Mouse (Mus musculus) monocyte, adult 5-6 weeks (primary cell): ENCODE results near the gene Gm6169. TPM values are rescaled to one million over a fixed set of nuclear protein-coding genes. Genes with fewer than 3 reads are reported as not detected.
"Not testable (repeated sequence)": the region's sequence is repeated elsewhere in the genome, so short reads cannot be mapped to it uniquely, and the experiment has no call there.

Source experiments
- ATAC-seq: fragments of 153-309, 156-312 bp; replicated peaks from 2 replicates; pipeline ENCODE4 v1.8.0; 2017; ENCODE audit warnings: mild to moderate bottlenecking; ENCODE audit not compliant: low TSS enrichment, insufficient number of reproducible peaks, severe bottlenecking, poor library complexity, low FRiP score
- total RNA-seq: library from RNA; stranded (forward); fragments of 200-1000, 200-491, 200-594 nt; gene quantifications from 3 replicates; pipeline ENCODE4 v1.2.3, GENCODE M21; 2017

The Gm6169 gene
- total RNA-seq, 1 experiment from 2014 or later, result 5.6 TPM

DNA sequence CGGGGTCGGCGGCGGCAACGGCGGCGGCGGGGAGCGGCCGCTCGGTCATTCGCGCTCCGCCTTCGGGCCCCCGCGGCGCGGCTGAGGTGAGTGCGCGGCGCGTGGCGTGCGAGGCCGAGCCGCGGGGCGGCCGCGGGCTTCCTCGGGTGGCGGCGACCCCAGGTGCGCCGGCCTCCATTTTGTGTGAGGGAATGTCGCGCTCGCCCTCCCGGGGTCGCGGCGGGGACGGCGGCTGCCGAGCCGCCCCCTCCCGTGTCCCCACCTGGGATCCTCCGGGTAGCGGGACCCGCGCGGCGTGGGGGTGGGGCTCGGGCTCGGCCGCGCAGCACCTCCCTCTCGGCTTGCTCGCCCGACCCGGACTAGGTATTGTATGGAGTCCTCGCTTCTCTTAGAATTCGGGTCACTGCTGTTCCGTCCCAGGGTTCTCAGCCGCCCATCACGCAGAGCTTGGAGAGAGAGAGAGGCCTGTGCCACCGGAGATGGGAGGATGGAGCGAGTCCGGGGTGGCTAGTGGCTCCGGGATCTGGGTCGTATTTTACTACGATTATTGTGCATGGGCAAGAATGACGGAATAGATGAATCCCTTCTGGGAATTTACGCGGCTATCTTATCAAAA lies 27.3 kb downstream of the Gm6169 start:
- ATAC-seq, result no peak

DNA sequence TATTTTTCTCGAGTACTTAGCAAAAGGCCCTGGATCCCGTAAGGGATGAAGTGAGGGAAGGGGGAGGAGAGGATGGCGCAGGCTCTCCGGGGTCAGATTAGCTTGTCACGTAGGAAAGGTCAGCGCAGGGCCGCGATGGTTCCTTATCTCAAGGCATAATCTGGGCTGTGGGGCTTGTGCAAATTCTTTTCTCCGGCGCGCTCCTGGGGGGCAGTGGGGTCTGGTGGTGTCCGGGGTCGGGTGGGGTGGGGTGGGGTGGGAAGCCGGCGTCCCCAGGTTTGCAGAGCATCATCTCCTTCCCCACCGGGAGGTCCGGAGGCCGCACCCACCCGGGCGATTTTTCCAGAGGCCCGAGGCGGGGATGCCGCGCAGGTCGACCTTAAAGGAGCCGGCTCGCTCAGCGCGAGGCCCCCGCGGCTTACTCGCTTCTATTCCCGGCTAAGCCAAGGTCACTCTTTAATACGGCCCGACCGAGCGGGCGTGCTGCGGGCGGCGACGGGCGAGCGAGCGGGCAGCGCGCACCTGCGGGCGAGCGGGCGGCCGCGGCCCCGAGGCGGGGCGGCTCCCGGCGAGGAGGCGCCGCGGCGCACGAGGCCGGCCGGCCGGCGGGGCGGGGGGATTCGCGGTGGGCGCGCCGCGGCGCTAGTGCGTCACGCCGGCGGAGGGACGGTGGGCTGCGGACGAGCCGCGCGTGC lies 28.0 kb downstream of the Gm6169 start:
- ATAC-seq, result no peak

DNA sequence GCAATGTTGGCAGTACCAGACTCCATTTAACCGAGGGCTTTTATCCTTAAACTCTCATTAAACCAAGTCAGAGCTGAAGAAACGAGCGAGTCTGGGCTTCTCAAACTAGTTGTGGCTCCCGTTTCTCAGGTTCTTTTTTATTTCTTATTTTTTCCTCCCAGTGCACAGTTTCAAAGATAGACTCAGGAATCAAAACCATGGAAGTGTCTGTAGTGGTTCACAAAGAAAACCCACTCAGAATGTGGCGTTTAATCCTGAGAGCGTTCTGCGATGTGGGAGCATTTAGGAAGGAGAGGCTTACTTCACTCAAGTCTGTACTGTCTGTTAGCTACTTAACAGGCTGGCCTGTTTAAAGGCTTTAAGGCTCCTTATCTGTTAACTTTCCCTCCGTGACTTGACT lies 30.9 kb downstream of the Gm6169 start:
- no peak for ATAC-seq

DNA sequence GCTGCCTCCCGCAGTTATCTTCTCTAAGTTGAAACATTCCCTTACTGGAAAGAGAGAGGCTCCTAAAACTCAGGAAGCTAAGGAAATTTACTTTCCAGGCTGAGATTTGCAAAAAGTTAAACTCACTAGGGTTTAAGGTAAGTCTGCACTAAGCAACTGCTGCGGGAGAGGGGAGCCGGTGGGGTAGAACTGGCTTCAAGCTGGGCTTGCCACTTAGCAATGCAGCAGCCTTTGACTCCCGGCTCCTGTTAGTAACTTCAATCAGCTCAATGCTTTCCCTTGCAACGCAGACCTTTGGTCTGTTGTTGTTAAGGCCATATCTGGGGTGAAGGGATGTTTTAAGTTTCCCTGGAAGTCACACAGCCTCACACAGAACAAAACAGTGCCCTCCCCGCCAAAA lies 31.3 kb downstream of the Gm6169 start:
- ATAC-seq, result no peak

DNA sequence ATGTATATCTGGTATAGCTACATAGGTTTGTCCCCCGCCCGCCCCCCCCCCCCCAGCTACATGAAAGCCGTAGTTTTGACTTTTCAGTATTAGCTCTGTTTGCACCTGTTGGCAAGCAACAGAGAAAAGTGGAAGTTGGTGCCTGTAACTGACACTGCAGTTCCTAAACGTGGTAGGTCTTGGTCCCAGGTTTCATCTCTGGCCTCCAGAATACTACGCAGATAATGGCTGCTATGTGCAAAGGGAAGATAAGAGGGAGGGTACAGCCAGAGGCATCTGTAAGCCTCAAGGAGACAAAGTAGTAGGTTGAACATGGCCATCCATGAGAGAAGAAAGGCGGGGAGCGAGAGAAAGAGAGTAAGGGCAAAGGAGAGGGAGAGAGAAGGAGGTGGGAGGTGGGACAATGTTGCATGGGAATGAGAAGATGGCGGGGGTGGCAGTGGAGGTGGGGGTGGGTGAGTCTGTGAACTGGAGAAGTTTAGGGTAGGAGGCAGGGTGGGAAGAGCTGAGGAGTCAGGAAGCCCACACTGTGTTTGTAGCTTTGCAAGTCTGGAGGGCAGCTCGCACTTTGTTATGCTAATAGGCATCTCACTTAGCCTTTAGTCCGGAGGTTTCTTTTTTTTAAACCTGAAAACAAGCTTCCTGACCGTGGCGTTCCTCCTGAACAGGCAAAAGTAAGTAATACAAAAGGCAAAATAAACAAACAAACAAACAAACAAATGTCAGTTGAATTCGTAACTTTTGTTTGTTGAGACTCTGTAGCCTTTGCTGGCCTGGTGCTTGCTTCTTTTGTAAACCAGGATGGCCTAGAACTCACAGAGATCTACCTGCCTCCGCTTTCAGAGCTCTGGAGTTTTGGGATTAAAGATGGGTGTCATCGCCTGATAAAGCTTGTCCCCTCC lies 32.1 kb downstream of the Gm6169 start, which contains the start of gene Fam169a:
TSS of gene Fam169a (plus strand) at position 638 of the 902 bp plus-strand sequence.
- ATAC-seq, result no peak

DNA sequence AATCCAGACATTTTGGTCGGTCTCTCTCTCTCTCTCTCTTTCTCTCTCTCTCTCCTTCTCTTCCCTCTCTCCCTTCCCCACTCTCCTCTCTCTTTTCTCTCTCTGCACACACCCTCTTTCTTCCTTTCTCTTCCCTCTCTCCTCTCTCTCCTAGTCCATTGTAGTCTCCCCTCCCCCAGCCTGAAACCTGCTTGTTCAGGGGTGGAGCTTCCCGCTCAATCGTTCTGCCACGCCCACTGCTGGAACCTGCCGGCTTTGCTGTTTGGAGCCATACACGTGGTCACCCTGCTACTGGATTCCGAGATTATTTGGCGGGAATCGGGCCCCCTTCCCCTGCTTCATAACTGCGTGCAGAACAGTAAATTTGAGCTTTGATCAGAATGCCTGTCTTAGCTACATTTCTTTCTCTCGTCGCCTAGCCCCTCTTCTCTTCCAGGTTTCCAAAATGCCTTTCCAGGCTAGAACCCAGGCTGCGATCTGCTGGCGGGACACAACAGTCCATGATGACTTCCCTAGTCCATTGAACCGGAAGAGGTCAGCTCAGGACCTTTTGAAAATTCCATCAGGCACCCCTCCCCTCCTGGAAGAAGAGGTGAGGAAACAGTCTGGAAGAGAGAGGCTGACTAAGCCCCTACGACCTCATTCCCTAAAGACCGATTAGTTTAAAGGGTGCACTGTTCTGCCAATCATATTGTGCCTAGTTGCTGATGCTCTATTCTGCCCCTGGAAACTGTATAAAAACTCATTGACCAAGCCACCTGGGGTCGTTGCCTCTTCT lies 34.0 kb downstream of the Gm6169 start:
- ATAC-seq, result not testable (repeated sequence)

DNA sequence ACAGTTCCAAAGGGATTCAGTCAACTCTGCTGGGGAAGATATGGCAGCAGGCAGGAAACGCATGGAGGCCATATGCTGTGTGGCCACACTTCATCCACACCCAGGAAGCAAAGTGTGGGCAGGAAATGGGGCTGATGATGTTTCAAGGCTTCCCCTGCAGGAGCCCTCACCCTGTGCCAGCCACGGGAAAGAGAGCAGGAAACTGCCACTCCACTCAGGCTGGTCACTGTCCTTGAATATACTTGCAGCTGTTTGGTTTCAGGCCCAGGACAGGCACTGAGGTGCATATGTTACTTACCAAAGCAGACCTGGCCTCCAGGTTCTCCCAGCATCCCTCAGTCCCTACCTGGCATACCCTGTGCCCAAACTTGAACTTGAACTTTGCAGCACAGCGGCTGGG lies 34.6 kb downstream of the Gm6169 start:
- no peak for ATAC-seq

DNA sequence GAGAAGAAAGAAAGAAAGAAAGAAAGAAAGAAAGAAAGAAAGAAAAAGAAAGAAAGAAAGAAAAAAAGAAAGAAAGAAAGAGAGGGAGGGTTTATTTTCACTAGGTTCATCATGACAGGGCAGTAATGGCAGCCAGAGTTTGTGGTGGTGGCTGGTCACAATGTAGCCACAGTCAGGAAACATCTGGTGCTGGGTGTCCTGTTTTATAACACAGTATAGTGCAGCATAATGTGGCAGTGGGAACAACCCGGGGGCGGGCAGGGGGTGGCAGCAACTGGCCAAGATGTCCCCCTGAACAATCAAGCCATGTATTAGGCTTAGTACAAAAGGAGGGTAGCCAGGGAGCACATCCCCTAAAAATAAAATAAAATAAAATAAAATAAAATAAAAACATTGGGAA lies 35.6 kb downstream of the Gm6169 start:
- no peak for ATAC-seq

DNA sequence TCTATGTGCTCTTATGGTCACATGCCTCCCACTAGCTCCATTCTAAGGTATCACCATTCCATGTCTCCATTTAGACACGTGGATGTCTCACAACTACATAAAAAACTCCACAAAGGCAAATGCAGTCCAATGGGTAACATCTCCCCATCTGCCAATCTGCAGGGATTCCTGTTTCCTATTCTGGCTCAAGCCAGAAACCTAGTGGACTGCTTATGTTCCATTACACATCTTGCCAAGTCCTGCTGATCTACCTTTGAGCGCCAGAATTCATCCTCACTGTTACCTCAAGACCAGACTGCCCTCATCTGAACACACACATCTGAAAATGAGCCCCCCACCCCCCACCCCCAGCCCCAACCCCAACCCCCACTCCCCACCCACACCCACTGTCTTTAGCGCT lies 36.9 kb downstream of the Gm6169 start:
- ATAC-seq, result no peak

DNA sequence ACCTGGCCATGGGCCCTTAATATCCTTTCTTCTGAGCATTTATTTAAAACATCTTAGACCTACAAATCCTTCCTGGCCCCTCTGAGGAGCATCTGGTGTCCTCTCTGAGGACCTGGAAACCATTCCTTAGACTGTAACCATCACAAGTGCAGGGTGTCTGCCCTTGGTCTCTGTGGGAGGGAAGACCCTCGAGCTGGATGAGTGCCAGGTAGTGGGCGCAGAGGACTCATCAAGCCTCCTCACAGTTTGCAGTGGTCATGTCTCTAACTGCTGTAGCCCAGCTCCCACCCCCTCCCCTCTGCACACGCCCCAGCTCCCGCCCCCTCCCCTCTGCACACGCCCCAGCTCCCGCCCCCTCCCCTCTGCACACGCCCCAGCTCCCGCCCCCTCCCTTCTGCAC lies 38.7 kb downstream of the Gm6169 start:
- no peak for ATAC-seq

DNA sequence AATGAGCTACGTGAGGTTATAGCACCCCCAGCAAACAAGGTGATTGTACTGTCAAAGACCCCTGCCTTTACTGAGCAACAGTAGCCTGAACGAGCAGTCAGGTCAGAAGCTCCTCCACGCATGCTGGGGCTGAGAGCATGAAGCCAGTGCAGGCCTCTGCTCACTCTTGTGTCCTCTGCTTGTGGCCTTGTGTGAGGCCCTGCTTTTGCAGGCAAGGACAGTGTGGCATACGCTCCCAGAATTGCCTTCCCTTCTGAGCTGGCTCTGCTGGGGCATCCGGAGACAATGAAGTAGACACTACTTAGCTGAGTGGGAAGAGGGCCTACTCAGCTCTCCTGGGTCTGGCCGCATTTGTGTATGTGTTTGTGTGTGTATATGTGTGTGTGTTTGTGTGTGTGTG lies 39.3 kb downstream of the Gm6169 start:
- ATAC-seq, result no peak

DNA sequence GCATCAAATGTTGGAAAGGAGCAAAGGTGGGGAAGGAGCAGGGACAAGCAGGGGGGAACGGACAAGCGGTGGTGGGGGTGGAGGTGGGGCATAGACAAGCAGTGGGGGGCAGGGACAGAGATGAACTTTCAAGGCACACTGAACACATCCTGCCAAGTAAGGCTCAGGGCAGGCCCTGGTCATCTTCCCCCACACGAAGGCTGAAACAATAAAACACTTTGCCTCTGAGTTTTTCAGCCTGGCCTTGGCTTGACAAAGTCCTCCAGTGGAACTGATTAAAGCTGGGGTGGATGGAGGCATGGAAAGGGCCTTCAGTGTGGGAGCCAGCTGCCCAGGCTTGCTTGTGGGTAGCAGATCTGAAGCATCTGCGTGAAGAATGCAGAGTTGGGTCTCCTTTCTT lies 41.2 kb downstream of the Gm6169 start:
- no peak for ATAC-seq

DNA sequence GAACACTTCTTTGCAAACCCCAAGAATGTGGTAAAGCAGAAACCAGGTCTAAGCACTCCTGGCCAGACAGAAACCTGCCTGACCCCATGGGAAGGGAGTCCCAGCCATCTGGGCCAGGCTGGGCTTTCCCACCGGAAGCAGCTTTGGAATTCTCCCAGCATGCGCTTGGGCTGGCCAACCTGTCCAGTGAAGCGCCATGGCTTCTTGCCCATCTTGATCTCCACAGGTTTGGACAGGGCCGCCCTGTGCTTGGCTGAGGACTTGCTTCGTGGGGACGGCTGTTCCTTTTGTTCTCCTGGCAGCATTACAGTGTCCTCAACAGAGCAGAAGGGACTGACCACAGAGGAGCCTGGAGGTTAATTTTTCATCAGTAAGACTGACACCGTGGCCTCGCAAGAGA lies 45.2 kb downstream of the Gm6169 start:
- no peak for ATAC-seq

DNA sequence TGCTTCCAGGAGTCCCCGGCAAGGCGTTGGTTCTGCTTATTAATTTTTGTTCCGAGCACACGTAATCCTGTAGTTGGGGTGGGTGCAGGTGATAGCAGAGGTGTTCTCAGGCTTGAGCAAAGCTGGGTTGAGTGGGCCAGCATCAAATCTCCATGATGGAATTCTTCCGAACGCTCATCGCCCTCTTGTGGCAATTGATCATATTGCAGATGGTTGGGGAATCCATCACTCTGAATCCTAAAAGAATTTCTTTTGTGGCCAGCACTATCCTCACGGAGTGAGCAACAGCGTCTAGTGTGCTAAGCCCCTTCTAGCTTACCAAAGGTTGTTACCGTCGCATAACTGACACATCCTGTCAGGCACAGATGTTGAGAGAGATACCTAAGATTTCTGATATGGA lies 46.4 kb downstream of the Gm6169 start:
- ATAC-seq, result no peak

DNA sequence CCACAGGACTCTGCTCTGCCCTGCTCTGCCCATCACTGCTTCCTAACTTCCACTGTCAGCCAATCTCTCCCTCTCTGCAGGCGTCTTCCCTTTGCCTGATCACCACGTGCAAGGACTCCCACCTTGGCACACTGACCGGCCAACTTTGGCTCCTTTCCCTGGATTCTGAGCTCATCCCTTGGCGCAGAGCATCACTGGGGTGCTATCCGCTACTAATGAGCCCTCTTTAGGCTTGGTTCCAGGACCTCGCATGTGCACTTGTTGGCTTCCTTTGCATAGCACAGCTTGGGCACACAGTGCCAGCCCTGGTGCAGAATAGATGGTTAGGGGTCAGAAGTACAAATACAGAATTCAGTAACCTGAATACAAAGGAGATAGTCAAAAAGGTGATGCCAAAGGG lies 47.9 kb downstream of the Gm6169 start:
- no peak for ATAC-seq
